Mouse (Mus musculus) heart, adult 2 months (tissue): ENCODE results near the gene Slc11a1. TPM values are rescaled to one million over a fixed set of nuclear protein-coding genes. Genes with fewer than 3 reads are reported as not detected.
"Not testable (repeated sequence)": the region's sequence is repeated elsewhere in the genome, so short reads cannot be mapped to it uniquely, and the experiment has no call there.

Source experiments
- DNase-seq, 2 experiments: peaks; one replicate each; pipeline ENCODE4 v3.0.0; 2021
- H3K27ac ChIP-seq: fragments of 200-600 bp; 2 replicates; pipeline ENCODE4 v1.8.1; 2022
- H3K27me3 ChIP-seq: fragments of 200-500 bp; 2 replicates; pipeline ENCODE4 v1.6.1; 2012; ENCODE audit warnings: mild to moderate bottlenecking, low read length, inconsistent platforms, mixed read lengths; ENCODE audit not compliant: control insufficient read depth, insufficient read depth
- H3K36me3 ChIP-seq: fragments of 200-500 bp; 2 replicates; pipeline ENCODE4 v1.6.1; 2012; ENCODE audit warnings: low read length, inconsistent platforms; ENCODE audit not compliant: control insufficient read depth, insufficient read depth
- H3K4me1 ChIP-seq: fragments of 200-500 bp; 2 replicates; pipeline ENCODE4 v1.6.1; 2011; ENCODE audit warnings: low read length; ENCODE audit not compliant: control insufficient read depth, insufficient read depth
- H3K4me3 ChIP-seq: fragments of 200-600 bp; 2 replicates; pipeline ENCODE4 v1.8.1; 2022
- H3K79me2 ChIP-seq: fragments of 200-500 bp; replicated peaks from 2 replicates; pipeline ENCODE4 v1.6.1; 2012; ENCODE audit warnings: mild to moderate bottlenecking, inconsistent platforms, low read length, moderate library complexity, mixed read lengths; ENCODE audit not compliant: control insufficient read depth, insufficient read depth
- H3K9ac ChIP-seq: fragments of 200-500 bp; 2 replicates; pipeline ENCODE4 v1.6.1; 2012; ENCODE audit warnings: low read depth, mild to moderate bottlenecking, control low read depth, inconsistent platforms, low read length, mixed read lengths
- CTCF ChIP-seq: fragments of 200-600 bp; IDR thresholded peaks from 2 replicates; pipeline ENCODE4 v1.8.1; 2022; ENCODE audit warnings: antibody characterized with exemption, mild to moderate bottlenecking, moderate library complexity
- EP300 ChIP-seq: fragments of 200-500 bp; IDR thresholded peaks from 2 replicates; pipeline ENCODE4 v1.6.1; 2011; ENCODE audit warnings: low read depth, low read length, control low read depth; ENCODE audit not compliant: insufficient read depth
- POLR2A ChIP-seq: fragments of 200-500 bp; IDR thresholded peaks from 2 replicates; pipeline ENCODE4 v1.6.1; 2011; ENCODE audit warnings: mild to moderate bottlenecking, low read depth, low read length, control low read depth; ENCODE audit not compliant: insufficient read depth
- WGBS: fragments of 180-500 bp; shearing (Covaris S2); methylation state at CpG from one replicate; pipeline ENCODE4 v1.1.7; 2018; 5-methylcytosine and 5-hydroxymethylcytosine counted together
- intact Hi-C: fragments of 180-260 bp; cut with DNase I; formaldehyde crosslinking; loops from one replicate; pipeline ENCODE4 v1.15.1; 2025
- polyA plus RNA-seq: library from polyadenylated mRNA; depleted of rRNA; stranded (reverse); fragments of >200 nt; gene quantifications from 2 replicates; pipeline ENCODE4 v1.2.3, GENCODE M21; 2012
- total RNA-seq, 2 experiments: library from RNA; stranded (reverse); gene quantifications; 2 replicates each; pipeline ENCODE4 v1.2.3; 2021

The Slc11a1 gene
- total and polyA plus RNA-seq, 3 experiments, result 5.2 to 13.0 (median 5.8) TPM

GRCm38 (mm10) chr1:74393697-74394096 lies 18.7 kb downstream of the Slc11a1 start:
- no peak overlapping the region for H3K4me3 ChIP-seq
- H3K9ac ChIP-seq, result no peak overlapping the region

GRCm38 (mm10) chr1:74394311-74394710 lies 19.3 kb downstream of the Slc11a1 start:
- peaks cover 6% of the 10 kb centered on the region; the same call in 1 of the 2 replicates for H3K4me1 ChIP-seq
- H3K4me3 ChIP-seq, result no peak overlapping the region
- no peak overlapping the region for H3K27ac ChIP-seq
- peaks cover 7% of the 10 kb centered on the region; the same call in 1 of the 2 replicates for H3K79me2 ChIP-seq
- no peak overlapping the region for H3K9ac ChIP-seq
- no peaks in the 10 kb centered on the region; the same call in 1 of the 2 replicates for H3K27me3 ChIP-seq
- 83% methylated on average over 9 of the region's 9 CpGs for WGBS
- intact Hi-C loops, result loop anchor here (10.0 kb wide), 1 partner anchor 190 kb away; the partner anchor contains the start of genes Bcs1l and Zfp142
- TF ChIP-seq EP300 (no peak), POLR2A (no peak), CTCF (no peak)
- no peak for DNase-seq
- no peaks in the 10 kb centered on the region for H3K36me3 ChIP-seq

More at GRCm38 (mm10) chr1:74393697-74394096, 18.7 kb downstream of the Slc11a1 start:
- intact Hi-C loops, result loop anchor here (2.0 to 10.0 kb wide), 2 partner anchors 157 to 191 kb away; partner anchors contain the start of genes Arpc2, Bcs1l and Zfp142
- Histone ChIP-seq H3K36me3 (no peaks in the 10 kb centered on the region), H3K27me3 (no peaks in the 10 kb centered on the region; the same call in 1 of the 2 replicates), H3K27ac (no peak overlapping the region), H3K4me1 (peaks cover 6% of the 10 kb centered on the region; the same call in 1 of the 2 replicates), H3K79me2 (peaks cover 7% of the 10 kb centered on the region; the same call in 1 of the 2 replicates)
- WGBS, result 77% methylated on average over 9 of the region's 9 CpGs
- no peak for TF ChIP-seq CTCF
- TF ChIP-seq POLR2A, result no peak
- TF ChIP-seq EP300, result no peak
- DNase-seq, result no peak

- peaks cover 6% of the 10 kb centered on the region; the same call in 1 of the 2 replicates for H3K4me1 ChIP-seq
- no peaks in the 10 kb centered on the region for H3K36me3 ChIP-seq
- no peak overlapping the region for H3K9ac ChIP-seq
- H3K27ac ChIP-seq, result no peak overlapping the region
- H3K27me3 ChIP-seq, result no peaks in the 10 kb centered on the region; the same call in 1 of the 2 replicates
- DNase-seq, result no peak
- H3K4me3 ChIP-seq, result no peak overlapping the region
- WGBS, result 94% methylated on average over 15 of the region's 15 CpGs
- peaks cover 7% of the 10 kb centered on the region; the same call in 1 of the 2 replicates for H3K79me2 ChIP-seq
- intact Hi-C loops, result loop anchor here (10.0 kb wide), 1 partner anchor 190 kb away; the partner anchor contains the start of genes Bcs1l and Zfp142
- TF ChIP-seq CTCF (no peak), EP300 (no peak), POLR2A (no peak)
These were observed 19.9 kb downstream of the Slc11a1 start for GRCm38 (mm10) chr1:74394858-74395257.

- DNase-seq, result no peak
- intact Hi-C loops, result loop anchor here (10.0 kb wide), 1 partner anchor 190 kb away; the partner anchor contains the start of genes Bcs1l and Zfp142
- H3K4me3 ChIP-seq, result no peak overlapping the region
- no peaks in the 10 kb centered on the region; the same call in 1 of the 2 replicates for H3K27me3 ChIP-seq
- H3K36me3 ChIP-seq, result no peaks in the 10 kb centered on the region
- H3K9ac ChIP-seq, result no peak overlapping the region
- no peak for TF ChIP-seq EP300
- no peak for TF ChIP-seq POLR2A
- no peak for TF ChIP-seq CTCF
- peaks cover 6% of the 10 kb centered on the region; the same call in 1 of the 2 replicates for H3K4me1 ChIP-seq
- 85% methylated on average over 12 of the region's 13 CpGs for WGBS
- no peak overlapping the region for H3K27ac ChIP-seq
- peaks cover 7% of the 10 kb centered on the region; the same call in 1 of the 2 replicates for H3K79me2 ChIP-seq
These were observed 20.3 kb downstream of the Slc11a1 start for GRCm38 (mm10) chr1:74395290-74395689.

DNA sequence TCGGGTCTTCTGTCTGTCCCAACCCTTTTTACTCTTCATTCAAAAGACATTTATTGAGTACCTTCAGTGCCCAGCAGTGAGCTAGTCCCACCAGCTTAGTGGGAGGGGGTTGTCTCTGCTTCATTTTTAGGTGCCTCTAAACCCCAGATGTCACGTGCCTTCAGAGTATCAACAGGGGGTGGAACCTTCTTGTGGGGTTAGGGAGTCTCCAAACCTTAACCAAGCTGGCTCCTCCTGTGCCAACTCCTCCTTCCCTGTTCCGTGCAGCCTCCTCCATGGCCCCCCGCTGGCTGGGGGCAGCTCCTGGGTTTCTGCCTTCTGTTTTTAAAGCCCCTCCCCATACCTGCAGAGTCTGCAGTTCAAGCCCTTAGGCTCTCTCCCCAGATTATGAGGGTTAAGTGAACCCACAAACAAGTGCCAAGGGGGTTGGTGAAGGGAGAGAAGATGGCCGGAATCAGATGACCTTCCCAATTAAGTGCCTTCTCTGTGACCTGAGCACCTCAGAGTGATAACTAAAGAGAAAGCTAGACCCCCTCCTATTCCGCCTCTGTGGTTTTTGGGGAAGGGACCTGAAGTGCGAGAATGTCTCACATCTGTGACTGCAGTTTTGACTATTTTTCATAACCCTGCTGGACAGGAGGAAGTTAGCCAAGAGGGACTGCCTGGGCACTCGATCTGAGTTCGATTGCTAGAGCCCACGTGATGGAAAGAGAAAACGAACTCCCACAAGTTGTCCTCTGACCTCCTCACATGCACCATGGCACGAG lies 21.6 kb downstream of the Slc11a1 start:
- peak overlapping the region; percentile 45 for H3K9ac ChIP-seq
- not testable (repeated sequence) for H3K36me3 ChIP-seq, H3K27me3 ChIP-seq, H3K4me1 ChIP-seq, H3K79me2 ChIP-seq
- H3K27ac ChIP-seq, result peak overlapping the region; percentile 95
- DNase-seq, result peak in 1 of 2 experiments; percentile 54
- 16% methylated on average over 12 of the region's 12 CpGs for WGBS
- intact Hi-C loops, result loop anchor here (10.0 kb wide), 1 partner anchor 188 kb away; the partner anchor contains the start of genes Bcs1l and Zfp142
- H3K4me3 ChIP-seq, result peak overlapping the region; percentile 33; the same call in 1 of the 2 replicates
